Mouse (Mus musculus): ENCODE measurements around the gene Tspyl4. TPM values are rescaled to one million over a fixed set of nuclear protein-coding genes. Genes with fewer than 3 reads are reported as not detected.
A peak's percentile ranks its signal among the peaks of the same experiment; 100 is the strongest.

The Tspyl4 gene
- total and polyA plus RNA-seq, 3 experiments = 3.2 to 23.0 (median 14.9) TPM

- no peak for DNase-seq
These were observed 23.6 kb downstream of the Tspyl4 start for GRCm38 (mm10) chr10:34320809-34321208.

GRCm38 (mm10) chr10:34326701-34327100 lies 29.5 kb downstream of the Tspyl4 start:
- DNase-seq = no peak

- DNase-seq = no peak
These were observed 29.9 kb downstream of the Tspyl4 start for GRCm38 (mm10) chr10:34327144-34327543.

GRCm38 (mm10) chr10:34328310-34328709 lies 31.1 kb downstream of the Tspyl4 start:
- peak; percentile 31 for DNase-seq

- DNase-seq = no peak
These were observed 43.8 kb downstream of the Tspyl4 start for GRCm38 (mm10) chr10:34341014-34341413.

- DNase-seq = no peak
These were observed 44.6 kb downstream of the Tspyl4 start for GRCm38 (mm10) chr10:34341886-34342285.

Other genes with a start within 250 kb of the Tspyl4 start
- under 1 TPM; 0.17 to 0.55 TPM for gene Calhm5, start 200.9 kb upstream of the Tspyl4 start, total RNA-seq (2021)
- 0.03 TPM in 2 replicates for gene Calhm5, start 200.9 kb upstream of the Tspyl4 start, polyA plus RNA-seq (2012; rRNA removed)
- 1 to 10 TPM; 1.1 to 1.8 TPM for gene Calhm6, start 169.5 kb upstream of the Tspyl4 start, total RNA-seq (2021)
- gene Calhm6, start 169.5 kb upstream of the Tspyl4 start, polyA plus RNA-seq (2012; rRNA removed) = 3.0 and 3.6 TPM in 2 replicates
- 10 to 100 TPM; 13.2 to 14.9 TPM for gene Dse, start 89.7 kb upstream of the Tspyl4 start, total RNA-seq (2021)
- gene Dse, start 89.7 kb upstream of the Tspyl4 start, polyA plus RNA-seq (2012; rRNA removed) = 3.7 and 4.5 TPM in 2 replicates
- 10 to 100 TPM; 54.1 to 69.5 TPM for gene Tspyl1, start 15.3 kb upstream of the Tspyl4 start, total RNA-seq (2021)
- gene Tspyl1, start 15.3 kb upstream of the Tspyl4 start, polyA plus RNA-seq (2012; rRNA removed) = 32.5 and 33.7 TPM in 2 replicates
- gene Col10a1, start 92.5 kb downstream of the Tspyl4 start, total RNA-seq (2021) = under 1 TPM in 1 of 2 experiments, not detected in 1; 0.12 TPM
- 0.02 TPM in 1 of 2 replicates, not detected in the other for gene Col10a1, start 92.5 kb downstream of the Tspyl4 start, polyA plus RNA-seq (2012; rRNA removed)
- gene Nt5dc1, start 121.1 kb downstream of the Tspyl4 start, total RNA-seq (2021) = 10 to 100 TPM; 24.6 TPM
- gene Nt5dc1, start 121.1 kb downstream of the Tspyl4 start, polyA plus RNA-seq (2012; rRNA removed) = 5.6 and 5.9 TPM in 2 replicates
- 10 to 100 TPM in 1 of 2 experiments, 1 to 10 TPM in 1; 7.1 to 19.8 TPM for gene Frk, start 186.0 kb downstream of the Tspyl4 start, total RNA-seq (2021)
- gene Frk, start 186.0 kb downstream of the Tspyl4 start, polyA plus RNA-seq (2012; rRNA removed) = 0.97 and 1.3 TPM in 2 replicates